Mouse (Mus musculus): ENCODE measurements around the gene Hist1h2bm.
A peak's percentile ranks its signal among the peaks of the same experiment; 100 is the strongest.

Gene Hist1h2bm

DNA sequence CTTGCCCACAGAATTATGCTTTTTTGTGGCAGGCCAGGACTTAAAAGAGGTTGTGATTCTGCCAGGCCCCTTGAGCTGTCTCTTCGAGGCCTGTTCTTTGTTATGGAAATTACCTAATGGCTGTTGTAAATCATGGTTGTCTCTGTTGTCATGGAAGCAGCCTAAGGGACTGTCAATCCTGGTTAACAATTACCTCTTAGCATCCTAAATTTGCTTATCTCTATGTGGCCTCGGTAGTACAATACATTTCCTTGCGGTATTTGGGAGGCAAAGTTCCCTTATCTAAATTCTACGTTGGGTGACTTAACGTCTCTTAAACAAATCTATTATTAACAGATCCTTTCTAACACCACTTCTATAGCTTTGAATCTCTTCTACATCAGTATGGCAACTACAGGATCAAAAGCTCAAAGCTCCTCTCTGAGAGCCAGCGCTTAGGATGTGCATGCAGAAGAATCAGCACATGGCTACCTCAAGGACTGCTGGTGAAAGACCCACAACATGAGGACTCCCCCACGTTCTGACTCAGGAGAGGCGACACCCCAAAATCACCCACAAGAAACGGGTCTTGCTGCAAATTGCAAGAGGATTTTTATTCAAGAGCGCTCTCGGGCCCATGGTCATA is 6.2 kb downstream of the Hist1h2bm start:
- DNase-seq (ENCODE audit: low read depth, low spot score): no peak

DNA sequence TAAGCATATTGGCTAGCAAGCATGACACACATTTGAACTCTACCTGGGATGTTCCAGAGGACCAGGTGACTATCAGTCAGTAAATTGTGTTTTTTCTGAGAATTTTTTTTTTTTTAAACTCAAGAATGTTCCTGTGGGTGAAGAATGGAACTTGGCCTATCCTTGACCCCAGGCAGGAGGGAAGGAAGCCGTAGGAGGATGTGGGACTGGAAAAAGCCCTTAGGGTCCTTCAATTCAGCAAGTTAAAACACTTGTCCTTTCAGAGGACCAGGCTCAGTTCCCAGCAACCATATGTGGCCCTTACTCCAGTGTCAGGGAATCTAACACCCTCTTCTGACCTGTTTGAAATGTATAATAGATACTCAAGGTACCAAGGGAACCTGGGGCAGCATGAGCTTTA is 7.7 kb downstream of the Hist1h2bm start:
- DNase-seq (ENCODE audit: low read depth, low spot score): no peak

DNA sequence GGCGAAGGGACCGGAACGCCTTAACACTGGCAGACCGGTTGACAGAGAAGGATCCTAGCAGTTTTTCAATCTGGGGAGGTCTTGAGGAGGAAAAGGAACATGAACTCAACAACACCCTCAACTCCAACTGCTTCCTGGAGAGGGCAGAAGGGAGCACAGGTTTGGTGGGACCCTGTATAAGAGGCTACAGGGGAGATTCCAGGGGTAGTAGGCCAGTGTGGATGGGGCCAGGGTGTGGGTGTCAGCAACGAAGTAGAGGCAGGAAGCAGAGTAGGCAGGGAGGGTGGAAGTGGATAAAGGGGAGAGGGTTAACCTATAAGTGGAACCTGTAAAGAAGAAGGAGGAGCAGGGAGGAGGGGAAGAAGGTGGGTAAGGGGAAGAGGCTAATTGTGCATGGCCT is 11.6 kb downstream of the Hist1h2bm start:
- DNase-seq (ENCODE audit: low read depth, low spot score): no peak

DNA sequence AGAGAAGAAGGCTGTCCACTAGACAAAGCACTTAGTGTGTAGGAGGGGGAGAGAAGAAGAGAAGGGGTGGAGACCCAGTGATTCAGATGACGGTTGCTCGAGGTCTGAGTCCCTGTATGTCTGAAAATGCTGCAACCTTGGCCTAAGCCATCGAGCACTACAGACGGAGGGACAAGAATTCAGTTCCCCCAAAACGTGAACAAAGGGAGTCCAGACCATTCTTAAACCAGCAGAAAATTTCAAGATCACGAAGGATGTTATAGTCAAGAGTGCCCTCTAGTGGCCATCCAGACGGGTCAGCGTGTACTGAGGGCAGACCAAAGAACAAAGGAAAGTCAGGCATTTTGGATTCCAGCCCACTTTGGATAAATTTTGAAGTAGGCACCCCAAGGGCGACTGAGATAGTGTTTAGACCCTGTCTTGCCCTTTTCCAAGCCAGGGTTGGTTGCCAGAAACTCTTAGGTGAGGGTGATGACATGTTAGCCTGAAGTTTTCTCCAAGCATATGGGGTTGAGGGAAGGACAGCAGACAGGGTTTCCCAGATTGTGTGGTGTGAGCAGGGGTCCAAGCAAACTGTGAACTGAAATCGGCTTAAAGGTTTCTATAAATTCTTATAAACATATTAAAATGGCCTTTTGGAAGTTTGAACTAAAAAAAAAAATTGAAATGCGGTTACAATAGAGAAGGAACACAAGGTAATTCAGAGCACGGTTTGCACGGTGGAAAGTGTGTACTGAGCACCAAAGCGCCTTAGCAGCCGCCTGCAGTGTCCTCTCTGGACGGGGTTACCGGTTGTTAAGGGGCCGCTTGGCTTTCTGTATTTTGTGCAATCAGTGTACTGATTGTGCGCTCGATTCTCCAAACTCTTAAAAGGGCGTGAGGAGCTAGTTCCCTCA is 12.4 kb downstream of the Hist1h2bm start:
- DNase-seq (ENCODE audit: low read depth, low spot score): peak; percentile 93

DNA sequence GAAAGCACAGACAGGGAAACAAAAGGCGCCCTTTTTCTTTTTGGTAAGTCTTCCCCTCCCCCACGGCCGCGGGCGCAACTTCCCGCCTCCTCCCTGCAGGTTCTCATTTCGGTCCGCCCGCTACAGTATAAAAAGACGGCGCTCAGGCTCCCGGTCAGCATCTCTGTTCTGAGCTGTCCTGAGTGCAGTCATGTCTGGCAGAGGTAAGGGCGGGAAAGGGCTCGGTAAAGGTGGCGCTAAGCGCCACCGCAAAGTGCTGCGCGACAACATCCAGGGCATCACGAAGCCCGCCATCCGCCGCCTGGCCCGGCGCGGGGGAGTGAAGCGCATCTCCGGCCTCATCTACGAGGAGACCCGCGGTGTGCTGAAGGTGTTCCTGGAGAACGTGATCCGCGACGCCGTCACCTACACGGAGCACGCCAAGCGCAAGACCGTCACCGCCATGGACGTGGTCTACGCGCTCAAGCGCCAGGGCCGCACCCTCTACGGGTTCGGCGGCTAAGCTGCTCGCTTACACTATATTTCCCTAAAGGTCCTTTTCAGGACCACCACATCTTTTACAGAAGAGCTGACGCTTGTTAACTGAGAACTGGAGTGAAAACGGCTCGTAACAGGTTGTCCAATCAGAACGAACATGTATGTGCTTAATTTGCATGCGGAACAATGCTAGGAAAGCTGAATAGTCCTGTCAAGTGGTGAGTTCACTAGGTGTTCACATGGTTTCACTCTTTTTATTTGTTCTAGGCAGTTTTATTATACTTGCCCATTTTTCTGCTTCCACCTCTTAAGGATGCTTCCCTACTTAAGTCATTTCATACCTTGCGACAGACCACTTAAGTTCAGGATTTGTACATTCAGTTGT is 13.3 kb downstream of the Hist1h2bm start, which contains the start of gene Hist1h4j:
Gene Hist1h4j (plus strand): TSS at position 159 of the 862 bp plus-strand sequence.
- peak; percentile 93 for DNase-seq (ENCODE audit: low read depth, low spot score)

DNA sequence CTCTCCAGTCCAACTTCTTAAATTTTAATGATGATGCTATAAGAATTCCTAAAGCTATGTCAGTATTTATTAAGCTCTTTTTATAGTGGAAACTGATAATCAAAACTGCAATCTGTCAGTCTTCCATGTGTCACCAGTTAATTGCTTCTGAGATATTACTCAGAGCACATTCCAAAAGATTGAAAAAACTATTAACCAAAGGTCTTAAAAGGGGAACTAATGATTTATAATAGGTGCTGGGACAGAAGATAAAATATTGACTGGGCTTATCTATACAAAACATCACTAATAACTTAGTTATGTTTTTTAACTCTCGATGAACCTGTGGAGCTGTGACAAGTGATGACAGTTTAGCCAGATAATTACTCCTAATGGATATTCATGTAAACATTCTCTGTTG is 23.2 kb downstream of the Hist1h2bm start:
- DNase-seq (ENCODE audit: low read depth, low spot score): no peak

DNA sequence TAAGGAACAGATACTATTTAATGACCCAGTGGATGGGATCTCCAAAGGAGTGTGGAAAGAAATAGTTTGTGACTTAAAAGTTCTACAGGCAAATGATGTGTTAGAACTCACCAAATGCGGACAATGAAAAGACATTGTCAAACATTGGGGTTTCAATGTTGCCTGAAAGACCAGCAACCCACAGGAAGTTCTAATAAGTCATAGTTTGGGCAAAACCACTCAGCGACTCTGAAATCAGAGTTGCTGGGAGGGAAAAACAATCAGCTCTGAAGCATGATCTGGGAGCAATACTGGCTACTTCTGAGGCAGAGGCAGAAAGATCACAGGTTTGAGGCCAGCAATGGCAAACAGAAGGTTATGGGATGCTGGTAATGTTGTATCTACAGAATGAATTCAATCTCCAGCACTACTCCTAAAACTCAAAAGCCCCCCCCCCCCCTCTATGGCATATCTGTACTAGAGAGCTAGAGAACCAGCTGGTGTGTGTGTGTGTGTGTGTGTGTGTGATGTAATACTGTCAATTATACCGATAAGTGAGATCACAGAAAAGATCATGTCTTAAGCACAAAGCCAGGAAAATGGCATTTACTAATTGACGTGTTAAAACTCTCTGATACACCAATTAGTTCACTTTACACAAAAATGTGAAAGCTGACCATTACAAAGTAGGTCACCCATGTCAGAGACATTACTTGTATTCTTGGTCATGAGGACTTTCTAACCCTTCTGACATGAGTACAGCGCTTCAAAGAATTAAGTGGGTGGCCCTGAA is 27.7 kb downstream of the Hist1h2bm start:
- peak; percentile 22 for DNase-seq (ENCODE audit: low read depth, low spot score)

DNA sequence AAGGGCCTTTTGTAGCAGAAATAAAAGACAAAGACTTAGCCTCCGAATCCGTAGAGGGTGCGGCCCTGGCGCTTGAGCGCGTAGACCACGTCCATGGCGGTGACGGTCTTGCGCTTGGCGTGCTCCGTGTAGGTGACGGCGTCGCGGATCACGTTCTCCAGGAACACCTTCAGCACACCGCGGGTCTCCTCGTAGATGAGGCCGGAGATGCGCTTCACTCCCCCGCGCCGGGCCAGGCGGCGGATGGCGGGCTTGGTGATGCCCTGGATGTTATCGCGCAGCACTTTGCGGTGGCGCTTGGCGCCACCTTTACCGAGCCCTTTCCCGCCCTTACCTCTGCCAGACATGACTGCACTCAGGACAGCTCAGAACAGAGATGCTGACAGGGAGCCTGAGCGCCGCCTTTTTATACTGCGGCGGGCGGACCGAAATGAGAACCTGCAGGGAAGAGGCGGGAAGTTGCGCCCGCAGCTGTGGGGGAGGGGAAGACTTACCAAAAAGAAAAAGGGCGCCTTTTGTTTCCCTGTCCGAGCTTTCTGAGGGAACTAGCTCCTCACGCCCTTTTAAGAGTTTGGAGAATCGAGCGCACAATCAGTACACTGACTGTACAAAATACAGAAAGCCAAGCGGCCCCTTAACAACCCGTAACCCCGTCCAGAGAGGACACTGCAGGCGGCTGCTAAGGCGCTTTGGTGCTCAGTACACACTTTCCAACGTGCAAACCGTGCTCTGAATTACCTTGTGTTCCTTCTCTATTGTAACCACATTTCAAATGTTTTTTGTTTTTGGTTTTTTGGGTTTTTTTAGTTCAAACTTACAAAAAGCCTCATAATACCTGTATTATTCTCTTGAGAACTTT is 28.5 kb downstream of the Hist1h2bm start, which contains the start of gene Hist1h4k:
Gene Hist1h4k (minus strand): TSS at position 347 of the 859 bp plus-strand sequence.
- DNase-seq (ENCODE audit: low read depth, low spot score): peak; percentile 96

DNA sequence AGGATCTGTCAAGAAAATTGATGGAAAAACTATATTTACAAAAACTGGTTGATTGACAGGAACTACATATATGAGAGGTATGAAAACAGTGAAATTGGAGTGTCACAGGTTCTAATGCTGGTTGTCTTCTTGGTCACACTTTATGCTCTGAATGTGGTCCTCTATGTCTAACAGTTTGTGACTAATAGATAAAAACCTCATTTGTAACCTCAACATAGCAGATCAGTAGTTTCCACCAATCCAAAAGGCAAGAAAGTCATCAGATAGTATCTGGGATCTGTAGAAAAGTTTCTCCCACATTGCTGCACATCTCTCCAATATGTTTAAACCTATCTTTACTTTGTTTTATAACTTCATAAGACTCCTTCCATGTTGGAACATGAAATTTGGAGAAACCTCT is 29.6 kb downstream of the Hist1h2bm start:
- DNase-seq (ENCODE audit: low read depth, low spot score): no peak

DNA sequence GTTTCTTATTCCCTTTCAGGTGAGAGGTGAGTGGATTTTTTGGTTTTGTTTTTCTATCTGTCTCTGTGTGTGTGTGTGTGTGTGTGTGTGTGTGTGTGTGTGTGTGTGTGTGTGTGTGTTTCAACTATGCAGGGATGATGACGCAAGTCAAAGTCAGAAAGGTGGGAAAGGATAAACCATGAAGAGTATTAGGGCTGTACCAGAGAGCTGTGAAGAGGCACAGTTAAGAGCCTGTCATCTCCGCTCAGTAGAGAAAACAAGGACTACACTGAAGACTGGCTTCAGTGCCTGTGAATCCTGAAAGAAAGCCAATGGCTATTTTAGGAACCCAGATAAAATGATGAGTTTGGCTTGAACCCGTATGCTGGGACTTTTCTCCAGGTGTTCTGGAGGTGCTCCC is 30.0 kb downstream of the Hist1h2bm start:
- DNase-seq (ENCODE audit: low read depth, low spot score): no peak

DNA sequence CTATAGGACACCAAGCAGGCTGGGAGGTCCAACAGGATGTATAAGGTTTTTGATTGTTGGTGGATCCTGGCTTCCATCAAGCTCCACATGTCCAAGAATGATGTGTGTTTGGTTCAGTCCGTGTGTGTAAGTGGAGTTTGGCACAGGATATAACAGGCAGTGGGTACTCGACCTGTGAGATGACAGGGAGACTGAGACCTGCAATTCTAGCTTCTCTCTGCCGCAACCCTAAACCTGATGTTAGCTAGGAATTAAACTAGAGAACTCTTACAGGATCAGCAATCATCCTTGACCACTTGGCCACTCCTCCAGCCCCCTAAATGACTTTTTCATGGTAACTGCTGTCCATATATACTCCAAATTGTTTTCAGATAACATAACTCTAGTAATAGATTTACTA is 30.5 kb downstream of the Hist1h2bm start:
- no peak for DNase-seq (ENCODE audit: low read depth, low spot score)

DNA sequence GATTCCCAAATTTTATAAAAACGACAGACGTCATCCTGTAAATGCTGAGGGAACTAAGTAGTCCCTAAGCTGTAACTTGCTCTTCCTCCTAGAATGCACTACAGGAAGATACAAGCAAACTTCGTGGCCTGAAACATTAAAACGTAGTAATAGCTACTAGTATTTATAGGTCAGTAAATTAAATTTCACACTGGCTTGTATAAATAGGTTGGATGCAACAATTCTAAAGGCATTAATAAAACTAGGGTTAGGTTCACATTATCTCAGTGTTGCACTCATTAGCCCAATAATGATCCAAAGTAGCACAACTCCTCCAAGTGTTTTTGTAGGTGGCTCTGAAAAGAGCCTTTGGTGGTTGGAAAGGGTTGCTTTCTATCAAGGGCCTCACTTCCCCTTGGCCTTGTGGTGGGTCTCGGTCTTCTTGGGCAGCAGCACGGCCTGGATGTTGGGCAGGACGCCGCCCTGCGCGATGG is 31.2 kb downstream of the Hist1h2bm start:
- DNase-seq (ENCODE audit: low read depth, low spot score): no peak

DNA sequence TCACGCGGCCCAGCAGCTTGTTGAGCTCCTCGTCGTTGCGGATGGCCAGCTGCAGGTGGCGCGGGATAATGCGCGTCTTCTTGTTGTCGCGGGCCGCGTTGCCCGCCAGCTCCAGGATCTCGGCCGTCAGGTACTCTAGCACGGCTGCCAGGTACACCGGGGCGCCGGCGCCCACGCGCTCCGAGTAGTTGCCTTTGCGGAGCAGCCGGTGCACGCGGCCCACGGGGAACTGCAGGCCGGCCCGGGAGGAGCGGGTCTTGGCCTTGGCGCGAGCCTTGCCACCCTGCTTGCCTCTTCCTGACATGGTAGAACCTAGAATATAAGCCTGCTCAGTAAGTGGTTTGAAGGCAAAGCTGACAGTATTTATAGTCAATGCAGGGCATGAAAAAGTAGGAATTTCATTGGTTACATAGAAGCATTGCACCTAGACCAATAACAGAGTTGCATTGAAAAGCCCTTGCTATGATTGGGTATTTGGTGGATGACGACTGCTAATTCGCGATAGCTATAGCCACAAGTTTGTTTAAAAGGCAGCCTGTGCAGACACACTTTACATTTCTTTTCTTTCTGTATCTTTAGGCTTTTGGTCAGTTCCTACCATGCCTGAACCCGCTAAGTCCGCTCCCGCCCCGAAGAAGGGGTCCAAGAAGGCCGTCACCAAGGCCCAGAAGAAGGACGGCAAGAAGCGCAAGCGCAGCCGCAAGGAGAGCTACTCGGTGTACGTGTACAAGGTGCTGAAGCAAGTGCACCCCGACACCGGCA is 31.9 kb downstream of the Hist1h2bm start, which contains the start of the genes Hist1h2ak and Hist1h2bn:
Gene Hist1h2ak (minus strand): TSS at position 304 of the 762 bp plus-strand sequence.
Gene Hist1h2bn (plus strand): TSS at position 600 of the 762 bp plus-strand sequence.
- DNase-seq (ENCODE audit: low read depth, low spot score): peak; percentile 98

DNA sequence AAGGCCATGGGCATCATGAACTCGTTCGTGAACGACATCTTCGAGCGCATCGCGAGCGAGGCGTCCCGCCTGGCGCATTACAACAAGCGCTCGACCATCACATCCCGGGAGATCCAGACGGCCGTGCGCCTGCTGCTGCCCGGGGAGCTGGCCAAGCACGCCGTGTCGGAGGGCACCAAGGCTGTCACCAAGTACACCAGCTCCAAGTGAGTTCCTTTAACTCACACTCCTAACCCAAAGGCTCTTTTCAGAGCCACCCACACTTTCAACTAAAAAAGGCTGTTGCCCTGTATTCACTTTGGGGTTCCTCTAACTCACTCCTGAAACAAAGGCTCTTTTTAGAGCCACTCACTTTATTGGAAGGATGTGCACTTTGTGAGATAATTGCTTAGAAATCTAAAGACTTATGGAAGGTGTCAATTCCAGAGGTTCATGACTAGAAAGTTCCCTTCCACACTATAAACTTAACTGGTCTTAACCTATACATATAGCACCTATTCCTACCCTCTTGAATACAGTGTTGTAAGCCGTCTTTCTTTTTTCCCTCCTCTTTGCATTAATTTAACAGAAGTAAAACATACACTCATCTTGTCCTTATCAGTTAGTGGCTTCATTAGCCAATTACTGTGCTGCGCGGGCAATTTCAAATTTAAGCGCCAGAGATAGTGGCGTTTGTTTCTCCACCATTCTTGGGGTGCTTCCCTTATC is 32.6 kb downstream of the Hist1h2bm start:
- peak; percentile 44 for DNase-seq (ENCODE audit: low read depth, low spot score)

DNA sequence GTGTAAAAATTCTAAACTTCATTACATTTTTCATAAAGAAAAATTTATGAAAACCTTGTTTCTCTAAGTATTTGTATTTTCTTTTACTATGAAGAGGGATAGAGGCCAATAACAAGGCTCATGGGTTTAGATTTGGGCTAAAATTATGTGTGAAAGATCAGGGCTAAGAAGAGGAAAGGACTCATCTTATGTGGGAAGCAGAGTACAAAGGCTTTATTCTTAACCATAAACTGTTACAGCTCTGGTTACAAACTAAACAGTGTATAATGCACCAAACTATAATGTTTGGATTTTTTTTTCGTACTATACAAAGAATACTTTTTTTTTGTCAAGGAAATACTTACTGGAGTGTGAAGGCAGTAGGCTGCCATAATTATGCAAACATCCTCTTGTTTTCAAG is 33.9 kb downstream of the Hist1h2bm start:
- no peak for DNase-seq (ENCODE audit: low read depth, low spot score)

Measured in brain, adult 2 months (tissue).